Mouse (Mus musculus): ENCODE measurements around the gene Zbtb20.
"Not testable (repeated sequence)": the region's sequence is repeated elsewhere in the genome, so short reads cannot be mapped to it uniquely, and the experiment has no call there.

The Zbtb20 gene

DNA sequence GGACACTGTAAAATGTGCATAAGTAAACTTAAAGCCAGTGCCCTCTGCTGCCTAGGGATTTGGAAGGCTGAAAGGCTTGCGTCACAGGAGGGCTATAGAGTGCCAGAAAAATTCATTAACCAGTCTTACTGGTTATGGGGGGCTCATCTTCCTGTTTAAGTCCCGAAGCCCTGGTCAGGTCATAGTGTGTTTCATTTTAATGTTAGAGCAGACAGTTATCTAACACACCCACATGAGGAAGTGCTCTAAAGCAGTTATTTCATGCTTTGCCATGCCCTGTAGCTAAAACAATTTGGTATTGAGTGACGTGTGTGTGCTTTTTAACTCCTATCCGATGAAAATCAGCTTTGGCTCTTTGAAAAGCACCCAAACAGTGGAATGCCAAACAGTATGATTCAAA, 34.3 kb downstream of the Zbtb20 start:
- DNase-seq (ENCODE audit: low read depth, low spot score) = peak; percentile 62

DNA sequence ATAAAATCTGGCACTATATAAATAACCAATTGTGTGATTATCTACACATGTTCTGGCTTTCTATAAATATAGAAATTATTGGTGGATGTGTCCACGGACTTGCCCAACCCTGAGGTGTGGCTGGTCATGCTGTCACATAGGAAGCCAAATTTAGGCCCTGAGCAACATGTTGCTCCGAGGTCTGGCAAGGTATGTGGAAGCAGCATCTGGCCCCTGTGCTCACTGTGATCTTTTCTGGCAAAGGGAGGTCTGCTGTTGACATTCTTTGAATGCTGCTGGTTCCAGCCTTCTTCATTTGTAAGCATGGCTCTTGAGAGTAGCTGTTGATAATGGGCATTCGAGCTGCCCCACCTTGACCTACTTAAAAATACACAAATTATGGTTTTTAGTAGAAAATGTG, 35.0 kb downstream of the Zbtb20 start:
- peak; percentile 47 for DNase-seq (ENCODE audit: low read depth, low spot score)

DNA sequence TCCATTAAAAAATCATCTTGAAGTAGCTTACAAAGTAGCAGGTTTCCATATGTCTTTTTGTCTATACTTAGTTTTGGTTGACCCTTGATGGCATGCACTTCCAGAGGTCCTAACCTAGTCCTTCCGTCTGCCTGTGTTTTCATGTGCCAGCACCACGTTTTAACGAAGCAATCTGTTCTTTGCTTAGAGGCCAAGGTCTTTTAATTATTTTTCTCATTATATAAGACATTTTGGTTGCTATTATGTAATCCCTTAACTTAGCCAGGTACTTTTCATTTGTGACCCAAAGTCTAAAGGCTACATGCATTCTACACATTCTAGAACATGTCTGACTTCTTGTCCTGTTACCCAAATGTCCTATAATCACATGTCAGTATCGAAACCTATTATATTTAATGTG, 35.6 kb downstream of the Zbtb20 start:
- no peak for DNase-seq (ENCODE audit: low read depth, low spot score)

DNA sequence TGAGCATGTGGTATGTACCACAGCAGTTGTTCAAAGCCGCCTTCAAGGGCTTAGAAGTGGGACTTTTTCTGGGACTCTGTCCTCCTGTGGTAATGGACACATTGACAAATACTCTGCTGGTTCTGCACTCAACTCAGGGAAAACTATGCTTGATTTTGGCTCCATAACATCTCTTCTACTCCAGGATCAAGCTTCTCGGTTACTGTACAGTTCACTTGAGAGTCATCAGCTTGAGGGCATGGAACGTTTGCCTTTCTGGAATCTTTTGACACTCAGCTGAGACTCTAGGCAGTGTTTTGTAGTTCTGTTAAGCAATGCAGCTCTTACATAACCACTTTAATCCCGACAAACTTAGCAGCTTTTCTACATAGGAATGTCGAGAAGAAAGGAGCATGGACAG, 36.1 kb downstream of the Zbtb20 start:
- DNase-seq (ENCODE audit: low read depth, low spot score) = no peak

DNA sequence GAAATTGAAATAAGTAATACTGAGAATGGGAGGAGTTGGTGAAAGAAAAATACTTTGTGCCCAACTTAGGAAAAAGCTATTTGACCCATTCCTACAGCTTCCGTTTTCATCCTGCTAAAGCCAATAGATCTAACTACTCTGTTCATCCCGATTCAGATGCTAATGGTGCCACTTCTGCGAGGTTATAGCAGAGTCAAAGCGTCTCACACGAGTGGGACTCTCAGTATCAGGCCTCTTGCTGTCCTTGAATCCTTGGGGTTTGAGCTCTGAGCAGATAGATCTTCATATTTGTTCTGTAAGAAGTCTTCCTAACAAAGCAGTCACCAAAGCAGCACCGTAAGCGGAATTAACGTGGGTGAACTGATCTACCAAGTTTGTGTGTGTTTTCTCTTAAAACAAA, 37.6 kb downstream of the Zbtb20 start:
- DNase-seq (ENCODE audit: low read depth, low spot score) = no peak

DNA sequence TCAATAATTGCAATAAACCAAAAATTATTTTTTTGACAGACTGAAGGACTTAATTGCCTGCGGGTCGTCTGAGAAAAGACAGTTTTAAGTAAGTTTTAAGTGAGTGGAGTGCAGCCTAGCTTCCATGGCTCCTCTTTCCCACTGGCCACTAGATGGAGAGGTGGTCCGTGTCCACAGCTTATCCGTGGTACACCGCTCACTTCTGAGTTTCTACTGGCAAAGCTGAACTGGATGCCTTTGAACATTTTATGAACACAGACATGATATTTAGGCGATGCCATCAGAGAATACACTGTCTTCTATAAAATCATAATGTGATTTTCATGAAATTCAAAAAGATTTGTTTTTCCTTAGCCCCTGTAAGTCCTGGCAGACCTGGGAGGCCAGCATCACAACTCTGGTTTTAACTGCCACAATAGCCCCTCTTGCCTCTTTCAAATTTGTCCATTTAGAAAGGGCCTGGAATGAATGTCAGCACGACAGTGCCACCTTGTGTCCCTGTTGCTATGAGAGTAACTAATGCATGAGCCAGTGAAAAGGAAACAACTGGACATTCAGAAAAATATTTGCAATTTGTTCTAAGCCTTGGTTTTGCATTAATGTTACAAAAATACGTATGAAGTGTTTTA, 38.9 kb downstream of the Zbtb20 start:
- peak; percentile 80 for DNase-seq (ENCODE audit: low read depth, low spot score)

DNA sequence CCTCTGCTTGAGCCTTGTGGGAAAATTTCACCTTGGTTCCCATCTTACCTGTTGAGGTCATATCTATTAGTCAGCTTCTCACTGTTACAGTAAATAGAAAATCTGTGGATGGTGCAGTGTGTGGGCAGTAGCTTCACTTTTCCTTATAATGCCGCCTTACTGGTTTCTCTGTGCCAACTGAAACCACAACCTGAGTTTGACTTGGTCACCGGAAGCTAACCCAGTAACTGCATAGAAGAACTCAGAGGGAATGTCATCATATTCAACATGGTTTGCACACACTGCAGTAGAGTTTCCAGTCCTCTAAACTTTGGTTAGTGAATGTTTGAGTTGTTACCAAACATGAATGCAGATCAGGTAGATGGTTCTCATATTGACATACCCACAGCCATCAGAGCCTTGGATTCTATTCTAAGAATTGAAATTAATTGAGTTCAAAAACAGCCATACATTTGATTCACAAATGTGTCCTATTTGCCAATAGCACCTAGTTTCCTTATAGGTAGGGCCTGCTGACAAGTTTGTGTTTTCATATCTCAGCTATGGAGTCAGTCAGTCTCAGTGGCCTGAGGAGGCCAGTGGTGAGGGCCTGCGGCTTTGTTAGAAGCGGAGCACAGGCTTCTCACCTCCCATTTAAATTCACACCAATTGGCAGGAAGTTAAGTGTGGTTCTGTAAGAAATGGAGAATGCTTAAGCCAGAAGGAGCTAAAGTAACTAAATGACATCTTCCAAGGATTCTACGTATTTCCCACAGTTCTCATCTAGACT, 44.5 kb downstream of the Zbtb20 start:
- no peak for DNase-seq (ENCODE audit: low read depth, low spot score)

DNA sequence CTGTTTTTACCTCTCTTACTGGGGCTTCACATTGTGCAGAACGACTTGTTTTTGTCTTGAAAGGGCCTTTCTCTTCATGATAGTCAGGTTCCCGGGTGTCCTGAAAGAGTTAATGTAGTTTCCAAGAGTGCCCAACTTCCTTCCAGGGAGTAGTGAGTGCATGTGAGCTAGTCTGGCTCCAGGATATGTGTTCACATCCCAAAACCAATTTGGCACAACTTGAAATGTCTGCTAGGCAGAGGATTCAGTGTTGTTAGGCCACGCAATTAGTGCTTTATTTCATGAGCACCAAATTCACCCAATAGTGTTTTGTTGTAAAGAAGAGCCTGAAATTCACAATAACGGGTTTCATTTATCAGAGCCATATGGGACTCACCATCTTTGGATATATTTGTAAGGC, 45.8 kb downstream of the Zbtb20 start:
- DNase-seq (ENCODE audit: low read depth, low spot score) = no peak

DNA sequence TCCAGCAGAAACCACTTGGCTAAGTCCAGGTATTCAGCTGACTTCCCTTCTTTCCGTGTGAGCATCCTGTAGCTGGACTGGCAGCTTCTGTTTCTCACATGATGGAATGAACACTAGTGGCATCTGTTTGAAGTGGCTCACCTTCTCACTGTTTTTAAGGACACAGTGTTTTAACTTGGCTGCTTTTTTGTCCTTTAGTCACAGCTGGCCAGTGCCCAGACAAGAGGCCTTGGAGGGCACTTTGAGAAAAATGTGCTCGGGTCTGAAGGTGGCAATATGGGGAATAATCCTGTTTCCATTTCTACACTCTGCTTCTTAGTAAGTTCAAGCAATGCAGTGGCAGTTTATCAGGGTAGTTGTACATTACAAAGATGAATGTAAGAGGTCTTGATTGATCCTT, 62.5 kb downstream of the Zbtb20 start:
- DNase-seq (ENCODE audit: low read depth, low spot score) = no peak

DNA sequence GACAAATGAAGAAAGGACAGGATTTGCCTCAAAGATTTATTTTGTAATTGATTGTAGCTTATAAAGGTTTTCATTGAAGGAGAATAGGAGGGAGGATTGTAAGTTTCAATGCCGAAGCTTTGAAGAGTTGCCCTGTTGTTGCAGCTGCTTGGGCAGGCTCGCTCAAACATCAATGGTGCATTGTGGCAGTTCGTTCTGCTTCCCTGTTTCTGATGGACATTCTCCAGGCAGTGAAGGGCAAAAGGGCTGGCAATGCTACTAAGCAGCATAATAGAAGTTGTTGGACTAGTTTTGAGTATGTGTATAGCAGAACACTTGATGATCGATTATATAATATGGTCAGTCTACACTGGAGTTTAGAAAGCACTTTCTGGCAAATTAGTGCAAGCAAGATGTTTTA, 71.3 kb downstream of the Zbtb20 start:
- no peak for DNase-seq (ENCODE audit: low read depth, low spot score)

DNA sequence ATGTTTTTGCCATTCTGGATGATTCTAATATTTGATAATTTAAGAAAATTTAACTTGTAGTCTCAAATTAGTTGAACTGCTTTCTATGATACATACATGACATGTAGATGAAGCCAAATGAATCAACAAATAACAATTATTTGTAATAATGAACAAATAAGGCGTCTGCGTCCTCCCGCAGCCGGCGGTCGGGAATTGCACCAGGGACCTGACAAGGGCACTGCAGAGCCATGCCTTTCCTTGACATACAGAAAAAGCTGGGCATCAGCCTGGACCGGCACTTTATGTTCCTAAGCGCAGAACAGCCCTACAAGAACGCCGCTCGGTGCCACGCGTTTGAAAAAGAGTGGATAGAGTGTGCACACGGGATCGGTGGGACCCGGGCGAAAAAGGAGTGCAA, 79.7 kb downstream of the Zbtb20 start:
- DNase-seq (ENCODE audit: low read depth, low spot score) = not testable (repeated sequence)

DNA sequence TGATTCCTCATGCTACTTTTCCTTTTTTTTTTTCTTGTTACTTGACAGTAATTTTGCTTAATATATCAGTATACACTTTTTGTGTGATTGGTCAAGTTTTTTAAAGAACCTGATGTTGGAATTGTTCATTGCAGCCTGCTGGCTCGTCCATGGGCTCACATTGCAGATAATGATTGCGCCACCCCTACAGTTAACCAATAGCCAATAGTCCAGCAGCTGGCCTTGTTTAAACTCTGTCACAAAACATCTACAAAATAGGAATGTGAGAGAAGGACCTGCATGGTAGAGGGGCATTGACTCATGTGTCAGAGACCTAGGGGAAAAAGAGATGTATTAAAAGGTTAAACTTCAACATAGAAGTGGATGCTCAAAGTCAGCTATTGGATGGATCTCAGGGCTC, 97.2 kb downstream of the Zbtb20 start:
- no peak for DNase-seq (ENCODE audit: low read depth, low spot score)

DNA sequence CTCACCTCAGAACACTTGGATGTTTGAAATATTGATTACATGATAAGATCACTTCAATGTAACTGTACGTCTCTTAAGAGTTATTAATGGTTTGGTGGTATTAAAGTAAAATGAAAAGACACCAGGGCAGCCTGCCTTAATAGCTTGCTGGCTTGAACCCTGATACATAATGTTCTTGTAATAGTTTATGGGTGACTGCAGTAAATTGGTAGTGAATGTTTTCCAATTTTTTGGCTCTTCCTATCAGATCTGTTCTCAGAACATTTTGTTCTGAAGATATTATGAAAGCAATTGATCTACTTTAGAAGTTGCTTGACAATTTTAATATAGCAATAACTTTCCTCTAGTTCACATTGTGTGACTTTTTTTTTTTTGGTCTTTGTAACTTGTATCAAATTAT, 123.2 kb downstream of the Zbtb20 start:
- no peak for DNase-seq (ENCODE audit: low read depth, low spot score)

DNA sequence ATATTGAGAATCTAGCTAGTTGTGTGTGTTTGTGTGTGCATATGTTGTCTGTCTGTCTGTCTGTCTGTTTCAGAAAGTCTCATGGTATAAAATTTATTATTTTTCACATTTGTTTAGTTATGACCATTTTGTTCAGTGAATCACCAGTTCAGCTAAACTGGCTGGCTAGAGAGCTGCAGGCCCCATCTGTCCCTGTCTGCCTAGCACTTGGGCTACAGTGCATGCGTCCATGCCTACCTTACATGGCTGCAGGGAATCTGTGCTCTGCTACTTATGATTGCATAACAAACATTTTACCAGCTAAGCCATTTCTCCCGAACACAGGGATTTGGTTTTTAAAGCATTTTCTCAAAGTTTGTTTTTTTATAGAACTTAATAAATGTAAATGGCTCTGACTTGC, 150.7 kb downstream of the Zbtb20 start:
- no peak for DNase-seq (ENCODE audit: low read depth, low spot score)

DNA sequence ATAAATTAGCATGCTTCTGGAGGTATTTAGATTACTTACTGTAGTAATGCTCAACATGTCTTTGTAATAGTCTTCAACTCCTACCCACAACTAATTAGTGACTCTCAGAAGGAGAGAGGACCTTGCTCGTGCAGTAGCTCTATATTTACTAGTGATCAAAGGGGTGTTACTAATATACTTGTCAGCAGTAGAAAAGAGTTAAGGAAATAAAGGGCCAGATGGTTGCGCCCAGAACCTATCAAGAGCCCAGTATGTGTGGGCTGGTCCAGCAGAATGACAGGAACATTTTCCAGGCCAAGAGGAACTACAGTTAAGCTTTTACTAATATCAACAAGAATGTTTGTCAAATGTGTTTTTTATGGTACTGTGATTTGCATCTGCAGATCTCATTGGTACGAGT, 153.6 kb downstream of the Zbtb20 start:
- peak; percentile 4 for DNase-seq (ENCODE audit: low read depth, low spot score)

DNA sequence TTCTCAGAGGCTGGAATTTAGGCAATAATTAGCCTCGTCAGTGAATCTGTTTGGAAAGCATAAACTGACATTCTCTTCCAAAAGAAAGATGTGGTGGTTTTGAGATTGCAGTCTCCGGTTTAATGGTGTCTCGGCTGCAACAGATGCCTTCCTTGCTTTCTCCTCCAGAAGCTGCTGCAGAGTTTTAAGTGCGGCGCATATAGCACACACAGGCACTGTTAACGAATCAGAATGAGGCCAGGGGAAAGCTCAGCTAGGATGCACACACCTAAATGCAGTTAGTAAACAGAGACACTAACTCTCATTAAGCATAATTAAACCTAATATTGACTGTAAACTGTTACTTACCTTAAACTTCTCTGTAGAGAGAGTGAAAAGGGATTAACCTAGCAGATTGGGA, 160.0 kb downstream of the Zbtb20 start:
- no peak for DNase-seq (ENCODE audit: low read depth, low spot score)

DNA sequence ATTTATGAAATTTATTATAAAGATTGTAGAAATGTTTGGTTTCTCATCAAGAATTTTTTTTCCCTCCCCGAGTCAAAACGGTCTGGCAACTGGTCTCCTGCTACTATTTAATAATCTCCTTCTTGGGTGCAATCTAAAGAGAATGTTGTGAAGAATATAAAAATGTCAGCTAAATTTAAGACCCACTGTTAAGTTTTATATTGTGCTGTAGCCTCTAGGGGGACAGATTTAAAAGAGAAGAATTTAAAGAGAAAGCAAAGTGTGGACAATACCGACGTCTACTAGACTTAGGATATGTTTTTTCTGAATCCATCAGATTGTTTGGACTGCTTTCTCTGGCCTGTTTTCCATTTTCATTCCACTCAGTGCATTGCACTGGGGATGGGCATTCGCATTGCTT, 160.8 kb downstream of the Zbtb20 start:
- no peak for DNase-seq (ENCODE audit: low read depth, low spot score)

DNA sequence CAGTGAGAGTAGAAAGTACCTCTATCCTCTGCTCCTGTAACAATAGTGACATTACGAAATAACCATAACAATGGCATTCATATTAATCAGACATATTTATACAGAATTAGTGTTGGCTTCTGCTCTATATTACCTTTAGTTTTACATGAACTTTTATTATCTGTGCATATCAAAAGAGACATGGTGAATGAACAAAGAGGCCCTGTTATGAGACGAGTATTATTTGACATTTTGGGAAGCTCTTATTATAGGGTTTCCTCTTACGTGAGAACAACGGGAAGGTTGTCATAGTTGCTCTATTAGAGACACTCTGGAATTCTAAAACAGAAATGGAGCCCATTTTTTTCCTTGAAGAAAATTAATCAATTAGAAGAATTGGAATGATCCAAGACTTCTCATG, 161.6 kb downstream of the Zbtb20 start:
- no peak for DNase-seq (ENCODE audit: low read depth, low spot score)

DNA sequence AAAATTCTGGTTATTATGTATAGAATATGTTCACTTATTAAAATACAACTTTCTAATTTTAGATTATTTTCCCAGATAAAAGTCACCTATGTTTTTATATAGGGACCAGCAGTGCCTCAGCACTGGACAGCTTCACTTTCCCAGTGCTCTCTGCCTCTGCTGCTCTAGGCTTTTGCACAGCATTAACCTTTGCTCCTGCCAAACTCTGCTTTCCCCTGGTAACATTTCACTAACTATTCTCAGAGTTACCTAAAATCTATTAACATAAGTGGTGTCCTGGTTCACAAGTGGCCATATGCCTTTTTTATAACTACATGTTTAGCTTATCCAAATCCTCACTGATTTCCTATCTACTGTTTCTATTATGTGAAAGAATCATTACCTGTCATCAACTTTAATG, 169.9 kb downstream of the Zbtb20 start:
- DNase-seq (ENCODE audit: low read depth, low spot score) = no peak

DNA sequence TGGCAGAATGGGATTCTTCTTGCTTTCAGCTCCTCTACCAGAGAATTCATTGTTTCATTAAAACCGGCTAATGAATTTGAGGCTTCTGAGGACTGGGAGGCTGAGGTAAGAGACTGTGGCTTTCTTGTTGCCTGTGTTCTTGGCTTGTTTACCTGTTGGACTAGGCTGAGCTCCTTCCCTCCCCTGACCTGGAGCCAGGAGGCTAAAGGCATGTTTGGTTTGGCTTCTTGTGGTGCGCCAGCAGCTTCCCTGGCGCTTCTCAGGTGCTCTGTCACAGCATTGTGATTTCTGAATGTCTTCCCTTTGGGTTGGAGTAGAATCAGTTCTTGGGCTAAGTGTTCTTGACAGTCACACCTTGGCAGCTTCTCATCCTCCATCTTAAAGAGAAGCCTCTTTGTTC, 171.0 kb downstream of the Zbtb20 start:
- no peak for DNase-seq (ENCODE audit: low read depth, low spot score)

DNA sequence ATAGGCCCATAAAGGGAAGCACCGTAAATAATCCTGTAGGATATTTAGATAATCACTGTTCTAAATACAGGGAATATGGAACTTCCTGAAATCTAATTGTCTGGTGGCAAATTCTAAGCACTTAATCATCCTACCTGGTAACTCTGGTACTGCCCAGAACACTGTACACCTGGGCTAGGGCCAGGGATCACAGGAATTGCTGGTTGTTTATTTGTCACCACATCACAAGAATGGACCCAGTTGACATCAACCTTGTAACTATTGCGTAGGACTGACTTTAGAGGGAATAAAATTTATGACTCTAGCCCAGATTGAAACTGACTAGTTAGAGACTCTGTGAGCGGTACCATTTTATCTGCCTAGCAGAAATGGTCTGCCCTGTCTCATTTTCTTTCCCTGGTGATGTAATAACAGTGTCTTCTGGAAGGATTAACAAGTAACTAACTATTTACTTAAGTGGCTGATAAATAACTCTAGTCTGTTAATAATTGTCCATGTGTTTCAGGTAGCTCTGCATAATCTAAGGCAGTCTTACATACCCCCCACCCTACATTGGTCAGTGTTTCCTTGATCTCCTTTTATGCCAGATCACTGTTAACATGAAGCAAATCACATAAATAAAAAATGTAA, 194.1 kb downstream of the Zbtb20 start:
- DNase-seq (ENCODE audit: low read depth, low spot score) = no peak

DNA sequence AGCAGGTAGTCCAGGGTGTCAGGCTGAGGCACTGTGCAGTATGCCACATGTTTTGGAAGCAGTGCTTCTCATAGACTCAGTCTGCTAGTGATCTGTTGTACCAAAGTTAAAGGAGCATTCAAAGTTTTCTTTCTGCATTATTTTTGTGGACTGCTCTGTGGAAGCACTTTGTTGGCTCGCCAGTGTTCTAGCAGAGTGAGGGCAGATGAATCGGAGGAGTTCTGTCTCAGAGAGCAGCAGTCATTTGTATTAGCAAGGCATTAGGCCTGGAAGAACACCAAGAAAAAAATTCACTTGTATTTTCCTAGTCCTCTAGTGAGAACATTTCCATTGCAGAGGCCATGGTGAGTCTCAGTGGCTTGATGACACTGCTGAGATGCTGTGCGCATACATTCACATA, 196.2 kb downstream of the Zbtb20 start:
- no peak for DNase-seq (ENCODE audit: low read depth, low spot score)

Measured in 3T3-L1 (cell line).